Mouse (Mus musculus) forebrain, embryonic 14.5 days (tissue): Measurements from ENCODE around the gene Kdm3a. TPM values are rescaled to one million over a fixed set of nuclear protein-coding genes. Genes with fewer than 3 reads are reported as not detected.

Source experiments
- ATAC-seq: fragments of 200-750 bp; cut with Nextera tagmentation; 2 replicates; pipeline ENCODE4 v1.8.0; 2017; ENCODE audit warnings: mild to moderate bottlenecking, moderate library complexity
- DNase-seq: peaks from one replicate; pipeline ENCODE4 v3.0.0-alpha.2; 2015; ENCODE audit warnings: low spot score
- H3K27ac ChIP-seq: fragments of 300-500 bp; sonication (generic); 2 replicates; pipeline ENCODE4 v1.5.1; 2014; ENCODE audit warnings: low read depth, mild to moderate bottlenecking, control low read depth, low read length, moderate library complexity
- H3K27me3 ChIP-seq: fragments of 300-500 bp; sonication (generic); replicated peaks from 2 replicates; pipeline ENCODE4 v1.6.1; 2014; ENCODE audit warnings: low read length, control low read depth, mixed read lengths; ENCODE audit not compliant: control insufficient read depth, insufficient read depth
- H3K36me3 ChIP-seq: fragments of 300-500 bp; sonication (generic); 2 replicates; pipeline ENCODE4 v1.6.1; 2014; ENCODE audit warnings: low read length, control low read depth; ENCODE audit not compliant: control insufficient read depth, insufficient read depth
- H3K4me1 ChIP-seq: fragments of 300-500 bp; sonication (generic); 2 replicates; pipeline ENCODE4 v1.6.1; 2014; ENCODE audit warnings: antibody characterized with exemption, low read length, control low read depth; ENCODE audit not compliant: control insufficient read depth, insufficient read depth
- H3K4me2 ChIP-seq: fragments of 300-500 bp; sonication (generic); 2 replicates; pipeline ENCODE4 v1.6.1; 2014; ENCODE audit warnings: mild to moderate bottlenecking, control low read depth, low read length
- H3K4me3 ChIP-seq: fragments of 300-500 bp; sonication (generic); 2 replicates; pipeline ENCODE4 v1.5.1; 2014; ENCODE audit warnings: low read depth, low read length, control low read depth
- H3K9ac ChIP-seq: fragments of 300-500 bp; sonication (generic); 2 replicates; pipeline ENCODE4 v1.6.1; 2014; ENCODE audit warnings: mild to moderate bottlenecking, low read length, control low read depth, moderate library complexity
- H3K9me3 ChIP-seq: fragments of 300-500 bp; sonication (generic); replicated peaks from 2 replicates; pipeline ENCODE4 v1.6.1; 2016; ENCODE audit warnings: low read length, control low read depth, mixed read lengths; ENCODE audit not compliant: control insufficient read depth
- WGBS: fragments of 180-500 bp; shearing (Covaris S2); extraction: QIAGEN DNeasy Blood & Tissue Kit; methylation state at CpG from one replicate; pipeline ENCODE4 v1.1.7; 2014; 5-methylcytosine and 5-hydroxymethylcytosine counted together
- polyA plus RNA-seq: library from polyadenylated mRNA; unstranded; fragments of >200 nt; fragmentation: Nextera tagmentation; extraction: Ambion mirVana; gene quantifications from 2 replicates; pipeline ENCODE4 v1.2.1, GENCODE M21; 2014

The Kdm3a gene
- polyA plus RNA-seq, 1 experiment from 2014 or later: 47.4 TPM

- DNase-seq (no peak), ATAC-seq (no peak)
- no peaks in the 10 kb centered on the region for H3K4me1 ChIP-seq
- H3K27ac ChIP-seq: no peak overlapping the region
- 85% methylated on average over 2 of the region's 2 CpGs for WGBS
- no peak overlapping the region for H3K9ac ChIP-seq
- H3K27me3 ChIP-seq: no peaks in the 10 kb centered on the region
- no peaks in the 10 kb centered on the region for H3K9me3 ChIP-seq
- no peak overlapping the region for H3K4me2 ChIP-seq
- H3K36me3 ChIP-seq: 0 out of 2 replicates have a peak, but pooled peaks cover 3% of the 10 kb centered on the region
- no peak overlapping the region for H3K4me3 ChIP-seq
Measured at GRCm38 (mm10) chr6:71555507-71555951, 77.3 kb downstream of the Kdm3a start.

DNA sequence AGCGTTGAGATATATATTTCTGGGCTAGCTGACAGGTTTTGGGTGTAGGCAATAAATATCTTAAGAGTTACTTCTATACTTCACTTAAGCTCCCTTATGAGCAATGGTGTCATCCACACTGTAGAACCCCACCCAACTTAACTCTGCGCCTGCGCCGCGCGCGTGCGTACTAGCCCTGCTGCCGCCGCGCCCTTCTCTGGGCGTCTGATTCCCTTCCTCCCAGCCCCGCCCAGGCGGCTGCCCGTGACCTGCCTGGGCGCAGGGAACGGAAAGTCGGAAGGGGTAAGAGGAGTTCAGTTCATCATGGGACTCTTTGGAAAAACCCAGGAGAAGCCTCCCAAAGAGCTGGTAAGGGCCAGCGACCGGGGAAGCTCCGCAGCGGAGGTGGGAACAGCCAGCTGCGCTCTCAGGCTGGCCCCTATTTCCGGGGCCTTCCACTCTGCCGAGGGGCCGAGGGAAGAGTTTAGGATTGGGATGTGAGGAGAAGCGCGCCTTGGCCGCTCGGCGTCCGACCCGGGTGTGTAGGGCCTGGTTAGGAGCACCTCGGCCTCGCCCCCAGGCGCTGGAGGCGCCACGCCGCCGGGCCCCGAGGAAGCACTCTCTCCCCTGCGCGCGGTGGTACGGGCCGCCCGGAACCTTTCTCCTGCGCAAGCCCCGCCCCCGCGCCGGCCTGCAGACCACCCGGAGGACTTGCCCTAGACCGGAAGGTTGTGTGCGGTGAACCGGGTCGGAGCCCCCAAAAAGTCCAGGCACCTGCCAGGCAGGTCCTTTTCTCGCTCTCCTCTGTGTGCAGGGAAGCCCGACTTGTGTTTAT lies 88.9 kb downstream of the Kdm3a start, which contains the start of gene Chmp3:
Gene Chmp3 (plus strand): TSS at position 112 of the 814 bp plus-strand sequence.
- peak within 1 kb of the TSS; percentile 80 for H3K4me3 ChIP-seq
- H3K27ac ChIP-seq: peak within 1 kb of the TSS; percentile 95
- H3K4me1 ChIP-seq: 0 out of 2 replicates have a peak, but pooled peaks cover 6% of the 10 kb centered on the region
- no peaks in the 10 kb centered on the region for H3K9me3 ChIP-seq
- DNase-seq: peak; percentile 94
- peak; percentile 98 for ATAC-seq
- whole genome bisulfite sequencing: under 1% methylated on average over 53 of the region's 59 CpGs
- no peaks in the 10 kb centered on the region for H3K27me3 ChIP-seq
- H3K36me3 ChIP-seq: no peaks in the 10 kb centered on the region
- H3K9ac ChIP-seq: peak within 1 kb of the TSS; percentile 95
- H3K4me2 ChIP-seq: peak within 1 kb of the TSS; percentile 77

Other genes with a start within 250 kb of the Kdm3a start
- 4.5 and 5.8 TPM in 2 replicates for gene Rmnd5a, start 192.4 kb downstream of the Kdm3a start, polyA plus RNA-seq
- gene Rnf103, start 139.1 kb downstream of the Kdm3a start, polyA plus RNA-seq: 22.8 and 26.0 TPM in 2 replicates
- gene Chmp3, start 89.2 kb downstream of the Kdm3a start, polyA plus RNA-seq: 58.8 and 70.6 TPM in 2 replicates
- gene Reep1, start 74.6 kb upstream of the Kdm3a start, polyA plus RNA-seq: 167 and 200 TPM in 2 replicates
- gene Mrpl35, start 194.0 kb upstream of the Kdm3a start, polyA plus RNA-seq: 44.9 and 51.5 TPM in 2 replicates
- 157 and 163 TPM in 2 replicates for gene Immt, start 198.3 kb upstream of the Kdm3a start, polyA plus RNA-seq